Mouse (Mus musculus) spleen, adult 2 months (tissue): Measurements from ENCODE around the gene Bcl2l12.

Experiments
- CTCF ChIP-seq: fragments of 200-500 bp; IDR thresholded peaks from 2 replicates; pipeline ENCODE4 v1.5.1; 2011; ENCODE audit warnings: mild to moderate bottlenecking, inconsistent platforms; ENCODE audit not compliant: insufficient read depth, insufficient read length, insufficient replicate concordance; ENCODE audit errors: extremely low read depth
- POLR2A ChIP-seq: fragments of 200-500 bp; IDR thresholded peaks from 2 replicates; pipeline ENCODE4 v1.6.1; 2011; ENCODE audit warnings: low read depth, low read length, inconsistent platforms

GRCm38 (mm10) chr7:44996672-44997071, 1.8 kb downstream of the Bcl2l12 start:
- TF ChIP-seq CTCF (no peak), POLR2A (no peak)
